Mouse (Mus musculus) layer of hippocampus, adult 9-11 months (tissue): ENCODE measurements around the gene Cmtm1.
"Not testable (repeated sequence)": the region's sequence is repeated elsewhere in the genome, so short reads cannot be mapped to it uniquely, and the experiment has no call there.

ENCODE experiments used
- DNase-seq: peaks from one replicate; pipeline ENCODE4 v3.0.0; 2022

The Cmtm1 gene

DNA sequence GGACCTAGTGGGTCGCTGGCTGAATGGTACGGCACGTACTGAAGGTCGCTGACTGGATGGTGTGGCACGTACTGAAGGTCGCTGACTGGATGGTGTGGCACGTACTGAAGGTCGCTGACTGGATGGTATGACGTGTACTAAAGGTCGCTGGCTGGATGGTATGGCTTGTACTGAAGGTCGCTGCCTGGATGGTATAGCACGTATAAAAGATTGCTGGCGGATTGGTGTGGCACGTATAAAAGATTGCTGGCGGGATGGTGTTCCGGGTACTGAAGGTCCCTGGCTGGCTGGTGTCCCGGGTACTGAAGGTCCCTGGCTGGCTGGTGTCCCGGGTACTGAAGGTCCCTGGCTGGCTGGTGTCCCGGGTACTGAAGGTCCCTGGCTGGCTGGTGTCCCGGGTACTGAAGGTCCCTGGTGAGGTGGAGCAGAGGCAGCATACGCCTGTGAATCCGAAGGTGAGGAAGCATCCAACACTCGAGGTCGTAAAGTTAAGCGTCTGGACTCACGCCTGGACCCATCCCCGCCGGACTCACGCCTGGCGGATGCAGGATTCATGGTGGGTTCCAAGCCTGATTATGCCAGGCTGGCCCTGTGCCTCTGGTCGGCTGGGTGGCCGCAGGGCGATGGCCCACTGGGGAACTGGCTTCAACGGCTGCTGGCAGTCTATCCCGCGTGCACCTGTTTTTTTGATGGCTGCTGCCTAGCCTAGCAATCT is at the start of gene Cmtm1, which contains the start of gene Gm45711:
Gene Cmtm1, minus strand, starts transcription at position 705 of the 715 bp plus-strand sequence.
Gene Gm45711, minus strand, starts transcription at position 641 of the 715 bp plus-strand sequence.
- not testable (repeated sequence) for DNase-seq

DNA sequence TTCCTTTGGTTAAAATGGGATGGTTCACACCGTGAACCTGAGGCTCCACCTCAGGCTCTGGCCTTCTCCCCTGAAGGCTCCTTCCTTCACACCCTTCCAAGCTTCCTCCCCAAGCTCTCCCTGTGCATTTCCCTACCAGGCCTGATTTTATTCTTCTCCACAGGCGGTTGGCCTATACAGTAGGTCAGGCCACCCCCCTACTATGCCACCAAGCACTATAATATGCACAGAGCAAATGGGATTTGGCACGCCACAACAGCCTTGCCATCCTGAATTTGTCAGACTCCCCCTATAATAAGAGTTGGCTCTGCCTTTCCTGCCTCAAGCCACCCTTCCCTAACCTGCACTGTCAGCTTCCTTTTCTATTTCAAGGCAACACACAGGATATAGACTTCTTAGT is 48.7 kb upstream of the Cmtm1 start:
- DNase-seq: no peak

DNA sequence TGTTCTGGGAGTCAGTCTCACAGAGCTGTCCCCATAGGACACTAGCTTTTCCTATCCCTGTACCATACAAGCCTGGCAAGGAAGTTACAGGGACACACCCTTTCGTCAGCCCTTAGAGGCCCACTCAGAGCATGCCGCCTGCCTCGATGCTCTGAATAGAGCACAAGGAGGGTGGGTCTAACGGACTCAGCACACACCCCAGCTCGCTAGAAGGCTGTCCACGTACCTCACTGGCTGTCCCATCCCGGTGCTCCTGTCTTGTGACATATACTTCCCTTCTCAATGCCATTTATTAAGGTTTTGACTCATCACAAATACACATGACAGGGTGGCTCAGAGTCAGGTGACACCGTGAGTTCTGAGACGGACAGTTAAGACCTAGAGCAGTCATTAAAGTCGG is 44.6 kb upstream of the Cmtm1 start:
- no peak for DNase-seq

DNA sequence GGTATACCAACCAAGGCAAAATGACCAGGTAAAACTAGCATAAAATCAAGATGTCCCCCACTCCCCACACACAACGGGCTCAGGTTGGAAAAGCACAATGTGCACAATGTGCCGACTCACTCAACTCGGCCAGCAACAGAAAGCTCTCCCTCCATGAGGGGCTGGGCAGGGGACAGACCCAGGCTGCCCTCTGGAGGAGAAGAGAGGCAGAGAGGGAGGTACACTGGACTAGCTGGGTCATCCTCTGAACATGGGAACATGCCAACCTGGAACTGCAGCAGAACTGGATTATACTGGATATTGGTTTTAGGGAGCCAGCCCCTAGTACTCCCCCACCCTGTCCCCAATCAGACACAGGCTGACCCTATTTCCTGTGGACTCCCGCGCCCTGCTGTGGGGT is 43.2 kb upstream of the Cmtm1 start:
- DNase-seq: no peak

DNA sequence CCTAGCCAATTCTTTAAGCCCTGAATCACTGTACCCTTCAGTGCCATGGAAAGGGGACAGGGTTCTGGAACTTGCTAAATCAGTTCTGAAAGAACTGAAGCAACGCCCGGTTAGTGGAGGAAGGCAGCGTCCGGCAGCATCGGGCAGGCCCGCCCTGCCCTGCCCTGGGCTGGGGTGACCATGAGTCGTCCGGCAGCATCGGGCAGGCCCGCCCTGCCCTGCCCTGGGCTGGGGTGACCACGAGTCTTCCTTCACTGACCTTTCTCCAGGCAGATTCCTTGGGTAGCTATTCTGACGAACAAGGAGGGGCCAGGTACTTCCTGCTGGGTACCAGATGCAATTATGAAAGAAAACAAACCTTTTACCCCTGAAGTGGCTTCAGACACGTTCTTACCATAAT is 40.1 kb upstream of the Cmtm1 start:
- DNase-seq: no peak

DNA sequence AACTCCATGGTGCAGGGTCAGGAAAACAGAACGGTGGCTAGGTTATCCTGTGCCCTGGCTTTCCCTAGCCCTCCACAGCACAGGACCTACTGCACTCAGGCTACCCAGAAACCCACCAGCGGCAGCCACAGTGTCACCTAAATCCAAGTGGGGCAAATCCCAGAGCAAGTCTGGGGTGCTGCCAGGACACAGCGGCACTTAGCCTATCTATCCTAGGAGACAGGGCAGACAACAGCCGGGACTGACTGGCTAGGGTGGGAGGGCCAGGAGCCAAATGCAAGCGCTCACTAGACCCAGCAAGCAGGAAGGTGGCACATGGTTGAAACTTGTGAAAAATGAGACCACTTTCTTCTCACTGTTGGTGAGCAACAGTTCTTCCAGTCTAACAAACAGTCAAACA is 39.0 kb upstream of the Cmtm1 start:
- no peak for DNase-seq

DNA sequence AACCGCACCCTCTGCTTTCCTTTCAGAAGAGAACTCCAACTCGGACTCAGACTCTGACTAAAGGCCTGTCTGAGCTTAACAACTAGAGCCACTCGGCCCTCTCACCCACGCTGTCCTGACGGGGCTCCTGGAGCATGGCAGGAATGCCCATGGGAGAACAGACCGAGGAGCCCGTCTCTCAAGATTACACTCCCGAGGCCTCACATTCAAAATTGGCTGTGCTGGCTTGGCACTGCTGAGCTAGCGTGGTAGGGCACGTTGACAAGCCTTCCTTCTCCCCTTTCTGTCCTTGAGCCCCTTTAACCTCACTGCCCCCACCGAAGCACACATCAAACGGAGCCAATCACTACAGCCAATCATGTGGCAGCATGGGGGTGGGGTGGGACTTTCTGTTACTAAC is 36.8 kb upstream of the Cmtm1 start:
- DNase-seq: no peak

DNA sequence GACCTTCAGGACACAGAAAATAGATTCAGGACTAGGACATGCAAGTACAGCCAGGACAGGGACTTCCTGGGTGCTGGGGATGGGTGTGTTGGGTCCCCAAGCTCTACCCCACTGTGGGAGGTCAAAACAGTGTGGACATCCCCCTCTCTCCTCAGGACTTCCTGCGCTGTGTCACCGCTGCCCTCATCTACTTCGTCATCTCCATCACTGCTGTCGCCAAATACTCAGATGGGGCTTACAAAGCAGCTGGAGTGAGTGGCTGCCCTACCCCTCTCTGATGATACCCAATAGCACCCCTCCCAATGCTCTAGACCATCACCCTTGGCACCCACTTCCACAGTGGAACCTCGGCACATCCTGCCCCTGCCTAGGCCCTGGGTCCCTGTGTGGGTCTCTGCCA is 34.7 kb upstream of the Cmtm1 start:
- DNase-seq: no peak

DNA sequence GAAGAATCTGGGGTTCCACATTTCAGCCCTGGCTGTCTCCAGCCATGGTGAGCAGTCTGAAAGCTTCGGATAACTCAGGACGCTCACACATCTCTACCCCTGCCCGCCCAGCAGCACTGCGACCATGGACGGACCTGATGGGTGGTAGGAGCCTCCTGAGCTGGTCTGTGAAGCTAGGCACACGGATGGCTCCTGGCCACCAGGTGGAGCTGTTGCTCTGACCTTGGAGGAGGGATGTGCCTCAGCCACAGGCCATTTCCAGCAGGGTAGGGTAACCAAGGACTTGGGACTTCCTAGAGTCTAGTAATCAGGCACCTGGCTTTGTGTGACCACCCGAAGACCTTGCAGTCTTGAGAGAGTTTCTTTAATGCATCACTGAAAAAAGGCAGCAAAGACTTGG is 34.0 kb upstream of the Cmtm1 start:
- peak; percentile 71 for DNase-seq

DNA sequence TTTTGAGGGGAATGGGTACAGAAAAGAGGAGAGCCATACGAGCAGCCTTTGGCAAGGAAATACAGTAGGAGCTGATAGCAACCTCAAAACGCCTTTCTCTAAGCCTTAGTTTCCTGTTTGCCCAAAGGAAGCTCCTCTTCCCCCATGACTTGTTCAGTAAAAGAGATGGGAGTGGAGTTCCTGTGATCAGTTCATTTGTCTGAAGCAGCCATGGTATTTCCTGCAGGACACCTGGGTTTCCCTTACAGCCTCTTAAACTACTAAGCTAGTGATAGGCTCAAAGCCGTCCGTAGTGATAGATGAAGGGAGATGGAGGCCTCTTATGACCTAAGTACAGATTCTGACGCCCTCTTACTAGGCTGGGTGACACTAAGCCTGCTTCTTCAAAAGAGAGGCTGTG is 32.5 kb upstream of the Cmtm1 start:
- no peak for DNase-seq

DNA sequence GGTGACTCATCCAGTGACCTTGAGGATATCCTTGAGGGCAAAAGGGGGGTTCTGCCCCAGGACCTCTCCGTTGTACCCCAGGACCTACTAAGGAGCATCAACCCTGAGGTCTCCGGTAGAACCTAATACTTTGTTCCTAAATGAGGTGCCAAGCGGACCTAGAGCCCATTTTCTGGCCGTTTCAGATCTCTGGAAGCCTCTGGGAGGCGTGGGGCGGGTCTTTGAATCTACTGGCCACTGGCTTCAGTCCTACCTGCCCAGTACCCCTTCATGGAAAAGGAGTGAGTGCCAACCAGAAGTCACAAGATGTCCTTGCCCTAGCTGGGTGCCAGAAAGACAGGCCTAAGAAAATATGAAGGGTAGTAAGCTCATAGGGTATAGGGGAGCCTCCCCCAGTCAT is 31.7 kb upstream of the Cmtm1 start:
- DNase-seq: no peak

DNA sequence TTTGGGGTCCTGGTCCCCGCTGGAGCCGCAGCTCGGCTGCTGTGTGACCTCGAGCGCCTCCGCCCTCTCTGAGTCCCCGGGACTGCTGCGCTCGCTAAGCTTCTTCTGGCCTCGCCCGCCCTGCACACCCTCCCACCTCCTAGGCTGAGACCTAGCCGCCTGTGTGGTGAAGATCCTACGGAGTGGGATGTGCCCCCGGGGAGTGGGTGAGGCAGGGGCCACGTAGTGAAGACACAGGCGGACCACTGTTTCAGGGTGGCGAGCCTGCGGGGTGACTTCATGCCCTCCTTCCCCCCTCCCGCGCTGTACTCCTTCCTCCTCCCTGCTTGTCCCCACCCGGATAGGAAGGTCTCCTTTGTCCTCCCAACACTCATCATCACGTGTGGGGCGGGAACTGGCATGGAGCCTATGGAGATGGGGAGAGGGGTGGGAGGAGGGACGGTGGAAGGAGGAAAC is 31.2 kb upstream of the Cmtm1 start:
- DNase-seq: peak; percentile 45

DNA sequence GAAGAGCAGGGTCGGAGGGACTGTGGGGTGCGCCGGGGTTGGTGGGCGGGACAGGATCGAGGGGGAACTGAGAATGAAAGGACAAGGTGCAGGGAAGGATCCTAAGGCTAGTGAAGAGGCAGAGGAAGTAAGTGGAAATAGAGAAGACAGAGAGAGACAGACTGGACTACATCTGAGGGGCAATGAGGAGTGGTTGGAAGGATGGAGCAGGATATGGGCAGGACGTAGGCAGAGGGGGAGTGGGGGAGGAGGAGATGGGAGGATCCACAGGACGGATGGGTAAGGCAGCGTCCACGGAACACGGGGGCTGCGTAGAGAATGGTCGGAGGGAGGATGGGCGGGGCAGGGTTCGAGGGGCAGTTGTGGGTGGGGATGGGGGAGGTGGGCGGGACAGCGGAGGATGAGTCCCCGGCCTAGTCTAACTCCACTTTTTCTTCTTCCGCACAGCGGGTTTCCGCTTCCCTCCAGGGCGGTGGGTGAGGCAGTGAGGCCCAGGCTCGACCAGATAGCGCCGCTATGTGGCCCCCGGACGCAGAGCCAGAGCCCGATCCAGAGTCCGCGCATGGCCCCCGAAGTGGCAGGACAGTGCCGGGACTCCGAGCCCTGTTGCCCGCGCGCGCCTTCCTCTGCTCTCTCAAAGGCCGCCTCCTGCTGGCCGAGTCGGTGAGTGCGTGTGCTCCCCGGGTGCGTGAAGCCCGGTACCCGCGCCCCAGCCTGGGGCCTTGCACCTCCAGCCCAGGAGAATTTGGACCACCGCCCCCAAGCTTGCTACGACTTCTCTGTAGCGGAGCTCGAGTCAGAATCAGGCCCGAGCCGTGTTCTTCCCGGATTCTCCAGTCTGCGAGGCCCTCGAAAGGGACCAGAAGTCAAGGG is 30.5 kb upstream of the Cmtm1 start:
- DNase-seq: peak; percentile 68

DNA sequence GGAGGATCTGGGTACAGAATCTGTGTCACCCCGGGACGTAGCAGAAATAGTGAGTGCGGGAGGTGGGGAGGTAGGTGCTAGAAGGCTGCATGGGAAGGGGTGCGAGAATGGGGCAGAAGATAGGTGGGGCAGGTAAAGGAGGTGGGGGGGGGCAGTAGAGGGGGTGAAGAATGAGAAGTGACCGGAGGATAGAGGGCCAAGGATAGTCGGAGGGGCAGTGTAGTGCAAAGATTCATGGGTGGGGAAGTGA is 30.0 kb upstream of the Cmtm1 start:
- no peak for DNase-seq

DNA sequence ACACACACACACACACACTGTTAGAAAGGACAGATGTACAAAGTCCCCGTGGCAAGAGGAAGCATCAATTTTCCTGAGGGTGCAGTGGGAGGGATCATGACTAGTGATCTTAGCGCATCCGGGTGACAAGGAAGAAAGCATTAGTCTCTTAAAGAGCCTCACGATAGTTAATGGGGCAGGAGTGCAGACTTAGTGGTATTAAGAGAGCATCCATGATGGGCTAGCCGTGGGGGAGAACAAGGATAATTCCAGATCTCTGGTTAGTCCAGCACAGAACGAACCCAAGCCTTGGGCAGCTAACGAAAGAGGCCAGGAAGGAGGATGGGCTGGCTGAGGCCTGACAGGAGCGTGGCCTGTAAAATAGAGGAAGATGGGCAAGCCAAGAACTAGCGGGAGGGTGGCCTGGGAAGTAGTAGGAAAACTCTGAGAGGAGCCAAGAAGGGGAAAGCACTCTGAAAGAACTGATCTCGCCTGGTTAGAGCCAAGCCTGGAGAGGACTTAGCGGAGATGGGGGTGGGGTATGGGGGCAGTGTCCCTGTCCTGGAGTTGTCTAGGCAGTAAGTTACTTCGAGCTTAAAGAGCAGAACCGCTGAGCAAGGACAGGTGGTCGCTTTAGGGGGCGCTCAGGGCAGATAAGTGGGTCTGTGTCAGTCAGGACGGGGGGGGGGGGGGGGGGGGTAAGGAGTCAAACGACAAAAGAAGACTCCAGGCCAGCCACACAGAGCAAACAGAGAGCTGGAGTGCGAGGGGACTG is 29.5 kb upstream of the Cmtm1 start, which contains the start of gene Cmtm3:
Gene Cmtm3, plus strand, starts transcription at position 182 of the 754 bp plus-strand sequence.
- DNase-seq: peak; percentile 52

DNA sequence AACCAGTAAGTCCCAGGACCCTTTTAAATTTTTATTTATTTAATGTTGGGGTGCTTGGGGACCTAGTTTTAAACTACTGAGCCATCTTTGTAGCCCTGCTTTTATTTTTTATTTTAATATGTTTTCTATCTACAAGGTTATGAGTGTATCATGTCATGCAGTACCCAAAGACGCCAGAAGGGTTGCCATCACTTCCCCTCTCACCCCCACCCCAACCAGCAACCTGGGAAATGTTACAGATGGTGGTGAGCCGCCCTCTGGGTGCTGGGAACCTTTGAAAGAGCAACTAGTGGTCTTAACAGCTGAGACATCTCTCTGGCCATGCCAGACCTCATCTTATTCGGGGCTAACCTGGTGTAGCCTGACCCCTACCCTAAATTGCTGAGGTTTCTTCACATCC is 27.9 kb upstream of the Cmtm1 start:
- no peak for DNase-seq

DNA sequence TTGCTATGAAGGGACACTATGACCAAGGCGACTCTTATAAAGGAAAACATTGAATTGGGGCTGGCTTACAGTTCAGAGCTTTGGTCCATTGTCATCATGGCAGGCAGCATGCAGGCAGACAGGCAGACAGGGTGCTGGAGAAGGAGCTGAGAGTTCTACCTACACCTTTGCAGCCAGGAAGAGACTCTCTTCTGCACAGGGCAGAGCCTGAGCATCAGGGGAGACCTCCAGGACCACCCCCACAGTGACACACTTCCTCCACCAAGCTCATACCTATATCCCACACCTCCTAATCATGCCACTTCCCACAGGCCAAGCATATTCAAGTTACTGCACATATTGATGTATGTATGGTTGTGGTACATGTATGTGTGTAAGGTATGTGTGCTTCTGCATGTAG is 26.9 kb upstream of the Cmtm1 start:
- DNase-seq: no peak

DNA sequence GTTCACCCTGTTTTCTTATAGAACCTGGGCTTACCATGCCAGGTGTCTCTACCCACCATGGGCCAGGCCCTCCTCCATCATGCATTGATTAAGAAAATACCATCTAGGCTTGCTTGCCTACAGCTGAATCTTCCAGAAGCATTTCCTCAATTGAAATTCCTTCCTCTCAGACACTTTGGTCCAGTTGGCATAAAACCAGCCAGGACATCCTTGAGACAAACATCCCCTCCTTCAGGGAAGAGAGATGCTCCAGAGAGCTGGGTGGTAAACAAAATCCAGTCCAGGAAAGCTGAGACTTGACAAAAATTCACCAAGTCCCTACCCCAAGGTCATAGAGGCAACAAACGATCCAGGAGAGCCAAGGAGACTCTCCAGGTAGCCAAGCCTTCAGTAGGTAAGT is 24.3 kb upstream of the Cmtm1 start:
- DNase-seq: no peak

DNA sequence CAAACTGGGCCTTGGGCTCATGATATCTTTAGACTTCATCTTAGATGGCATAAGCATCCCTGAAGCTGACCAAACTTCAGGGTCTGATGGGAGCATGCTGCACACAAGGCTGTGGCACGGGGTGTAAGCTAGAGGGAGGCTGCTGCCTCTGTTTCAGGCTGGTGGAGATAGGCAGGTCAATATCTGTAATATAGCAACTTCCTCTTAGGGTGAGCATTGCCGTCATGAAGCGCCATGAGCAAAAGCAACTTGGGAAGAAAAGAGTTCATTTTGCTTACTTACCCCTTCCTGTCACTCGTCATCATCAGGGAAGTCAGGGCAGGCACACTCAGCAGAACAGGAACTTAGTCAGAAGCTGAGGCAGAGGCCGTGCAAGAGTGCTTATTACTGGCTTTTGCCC is 23.8 kb upstream of the Cmtm1 start:
- DNase-seq: no peak

DNA sequence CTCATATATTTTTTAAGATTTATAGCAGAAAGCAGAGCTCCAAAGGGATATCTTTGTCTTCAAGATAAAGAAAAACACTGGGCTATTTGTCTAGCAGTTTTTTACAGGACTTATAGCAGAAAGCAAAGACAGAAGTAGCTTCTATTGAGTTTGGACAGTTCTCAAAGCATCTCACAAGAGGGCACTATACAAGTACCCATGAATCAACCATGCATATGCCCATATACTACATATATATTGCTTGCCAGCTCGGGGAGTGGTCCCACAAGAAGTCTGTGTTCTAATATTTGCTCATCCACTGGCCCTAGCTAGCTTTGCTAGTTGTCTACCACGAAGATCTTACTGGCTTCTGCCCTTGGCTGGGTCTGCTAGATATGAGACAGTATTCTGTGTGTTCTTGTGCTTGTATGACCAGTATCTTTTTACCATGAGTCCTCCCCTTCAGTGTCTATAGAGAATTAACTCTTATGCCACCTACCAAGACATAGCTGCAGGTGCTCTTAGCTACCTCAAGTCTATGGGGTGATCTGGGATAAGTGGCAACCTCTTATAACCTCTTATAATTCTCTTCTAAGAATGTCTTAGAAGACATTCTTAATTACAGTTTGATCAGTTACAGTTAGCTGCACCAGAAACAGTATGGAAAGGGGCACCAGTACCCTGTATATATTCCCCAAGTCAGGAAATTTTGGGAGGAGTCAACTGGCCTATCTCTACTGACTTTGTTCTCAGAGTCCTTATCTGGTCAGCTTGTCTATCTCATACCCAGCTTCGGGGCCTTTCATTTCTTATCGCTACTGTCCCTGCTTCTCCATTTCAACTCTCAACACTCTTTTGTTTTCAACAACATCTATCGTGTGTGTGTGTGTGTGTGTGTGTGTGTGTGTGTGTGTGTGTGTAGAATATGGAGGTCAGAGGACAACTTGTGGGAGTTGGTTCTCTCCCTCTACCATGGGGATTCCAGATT is 23.0 kb upstream of the Cmtm1 start:
- no peak for DNase-seq

DNA sequence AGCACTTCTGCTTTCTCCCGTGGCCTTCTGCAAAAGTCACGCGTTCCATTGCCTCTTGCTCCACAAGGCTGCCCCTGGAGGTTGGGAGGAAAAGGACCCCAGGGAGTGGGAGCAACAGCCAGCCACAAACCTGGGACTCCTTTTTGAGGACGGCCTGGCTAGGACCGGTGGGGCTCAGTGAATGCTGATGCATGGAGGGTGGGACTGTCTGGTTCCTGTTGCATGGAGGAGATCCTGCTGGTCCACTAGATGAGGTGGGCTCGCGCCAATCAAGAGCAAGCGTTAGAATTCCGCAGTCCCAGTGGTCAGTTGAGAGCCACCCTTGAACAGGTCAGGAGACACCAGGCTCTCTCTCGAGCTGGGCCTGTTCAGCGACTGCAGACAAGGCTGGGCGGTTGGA is 12.0 kb upstream of the Cmtm1 start, which contains the start of gene Cmtm2b:
Gene Cmtm2b, plus strand, starts transcription at position 301 of the 400 bp plus-strand sequence.
- DNase-seq: not testable (repeated sequence)

DNA sequence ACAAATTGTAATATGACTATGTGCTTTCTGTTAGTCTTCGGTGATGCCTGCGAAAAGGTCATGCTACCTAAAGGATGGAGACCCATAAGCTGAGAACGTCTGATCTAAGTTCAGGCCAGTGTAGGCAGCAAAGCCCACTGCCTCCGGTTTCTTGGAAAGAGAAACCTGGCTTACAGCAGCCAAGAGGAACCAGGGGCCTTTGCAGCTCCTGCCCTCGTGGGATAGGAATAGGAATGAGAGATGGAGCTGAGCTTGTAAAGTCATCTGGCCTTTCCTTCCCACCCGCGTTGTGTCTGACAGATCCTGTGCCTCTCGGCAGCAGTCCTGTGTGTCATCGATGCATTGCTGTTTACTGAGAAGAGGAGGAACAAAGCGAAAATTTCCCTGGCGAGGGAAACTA is 11.3 kb upstream of the Cmtm1 start, which contains the start of gene Gm11020:
Gene Gm11020, plus strand, starts transcription at position 301 of the 400 bp plus-strand sequence.
- not testable (repeated sequence) for DNase-seq
